Mouse (Mus musculus) liver, adult 2 months (tissue): ENCODE measurements around the gene Olfml2b.
A peak's percentile ranks its signal among the peaks of the same experiment; 100 is the strongest.

ENCODE experiments used
- CTCF ChIP-seq: fragments of 200-500 bp; IDR thresholded peaks from 2 replicates; pipeline ENCODE4 v1.5.1; 2011; ENCODE audit warnings: low read depth, low read length, control low read depth
- POLR2A ChIP-seq: fragments of 200-500 bp; IDR thresholded peaks from 2 replicates; pipeline ENCODE4 v1.6.1; 2011; ENCODE audit warnings: low read length, control low read depth; ENCODE audit not compliant: insufficient read depth; ENCODE audit errors: extremely low read depth

DNA sequence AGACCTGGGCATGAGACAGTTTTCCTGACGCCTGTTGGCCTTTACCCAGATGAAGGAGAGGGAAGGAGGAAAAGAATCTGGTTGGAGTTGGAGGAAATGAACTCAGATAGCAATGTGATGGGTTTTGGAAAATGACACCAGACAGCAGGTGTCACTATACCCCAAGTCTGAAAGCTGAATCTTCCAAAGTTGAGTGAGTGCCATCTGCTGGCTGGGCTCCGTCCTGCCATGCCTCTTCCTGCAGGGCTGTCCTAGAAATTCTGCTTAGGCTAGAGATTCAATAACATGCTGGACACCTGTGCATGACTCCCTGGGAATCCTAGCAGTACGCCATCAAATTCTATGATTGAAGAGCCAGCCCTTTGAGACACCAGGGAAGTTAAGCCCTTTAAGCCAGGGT lies 11.9 kb upstream of the Olfml2b start:
- TF ChIP-seq CTCF (peak; percentile 100), POLR2A (no peak)
